Mouse (Mus musculus): ENCODE measurements around the gene Trpm1. TPM values are rescaled to one million over a fixed set of nuclear protein-coding genes. Genes with fewer than 3 reads are reported as not detected.
A peak's percentile ranks its signal among the peaks of the same experiment; 100 is the strongest.
"Not testable (repeated sequence)": the region's sequence is repeated elsewhere in the genome, so short reads cannot be mapped to it uniquely, and the experiment has no call there.

Trpm1 gene
- total RNA-seq (2021): under 1 TPM; 0.16 to 0.55 TPM
- long read RNA-seq, experiment 1: 0 reads
- long read RNA-seq, experiment 2: 0 reads

DNA sequence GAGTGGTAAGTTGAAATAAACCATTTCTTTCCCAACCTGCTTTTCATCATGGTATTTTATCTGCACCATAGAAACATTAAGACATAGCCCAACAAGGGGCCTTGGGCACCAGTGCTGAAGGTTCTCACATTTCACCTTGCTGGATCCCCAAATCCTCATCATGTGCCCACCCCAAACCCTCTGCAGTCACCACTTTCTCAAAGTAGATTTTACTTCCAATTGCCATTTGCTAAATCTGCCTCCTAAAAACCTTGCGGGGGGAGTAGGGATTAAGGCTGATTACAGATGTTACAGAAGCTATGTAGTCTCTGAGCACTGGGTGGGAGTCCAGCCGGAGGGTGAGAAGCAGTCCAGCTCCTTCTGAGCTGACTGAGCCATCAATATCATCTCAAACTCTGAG lies at the start of gene Trpm1:
Gene Trpm1 (plus strand): TSS at position 301 of the 400 bp plus-strand sequence.
- DNase-seq (ENCODE audit: low spot score): no peak

DNA sequence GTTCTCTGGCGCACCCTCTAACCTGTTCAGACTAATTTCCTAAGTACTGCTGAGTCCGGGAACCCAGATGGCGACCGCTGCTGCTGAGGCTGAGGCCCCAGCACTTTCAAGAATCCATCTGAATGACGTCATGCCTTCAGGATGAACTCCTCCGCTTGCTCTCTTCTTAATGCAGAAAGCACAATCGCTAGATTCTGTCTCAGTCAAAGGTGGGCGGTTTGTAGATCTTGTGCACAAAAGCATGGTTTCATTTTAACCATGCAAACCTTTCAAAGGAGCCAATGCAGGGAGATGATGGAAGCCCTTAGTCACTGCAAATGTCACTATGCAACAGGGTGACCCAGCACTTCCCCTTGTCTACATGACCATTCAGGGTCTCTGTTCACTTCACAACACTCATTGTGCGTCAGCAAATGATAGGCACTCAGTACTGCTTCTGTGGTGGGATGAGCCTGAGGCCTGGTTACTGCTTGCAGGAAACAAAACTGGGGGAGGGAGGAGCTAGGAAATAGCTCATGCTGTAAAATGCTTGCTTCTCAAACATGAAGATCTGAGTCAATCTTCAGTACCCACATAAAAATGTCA lies 31.4 kb upstream of the Trpm1 start:
- DNase-seq (ENCODE audit: low spot score): no peak

DNA sequence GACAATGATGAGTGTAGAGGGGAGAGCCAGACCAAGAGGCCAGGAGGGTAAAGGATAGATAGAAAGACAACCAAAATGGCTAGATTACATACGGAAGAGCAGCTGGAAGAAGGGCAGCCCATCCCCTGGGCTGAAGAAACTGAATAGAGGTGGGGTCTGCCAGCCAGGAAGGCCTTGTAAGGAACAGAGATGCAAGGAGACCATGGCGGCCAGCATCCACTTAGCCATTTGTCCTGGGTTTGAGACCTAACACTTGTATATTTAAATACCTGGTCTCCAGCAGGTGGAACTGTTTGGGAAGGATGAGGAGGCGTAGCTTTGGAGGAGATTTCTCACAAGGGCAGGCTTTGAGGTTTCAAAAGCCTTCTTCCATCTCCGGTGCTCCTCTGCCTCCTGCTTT lies 29.9 kb upstream of the Trpm1 start:
- DNase-seq (ENCODE audit: low spot score): no peak

DNA sequence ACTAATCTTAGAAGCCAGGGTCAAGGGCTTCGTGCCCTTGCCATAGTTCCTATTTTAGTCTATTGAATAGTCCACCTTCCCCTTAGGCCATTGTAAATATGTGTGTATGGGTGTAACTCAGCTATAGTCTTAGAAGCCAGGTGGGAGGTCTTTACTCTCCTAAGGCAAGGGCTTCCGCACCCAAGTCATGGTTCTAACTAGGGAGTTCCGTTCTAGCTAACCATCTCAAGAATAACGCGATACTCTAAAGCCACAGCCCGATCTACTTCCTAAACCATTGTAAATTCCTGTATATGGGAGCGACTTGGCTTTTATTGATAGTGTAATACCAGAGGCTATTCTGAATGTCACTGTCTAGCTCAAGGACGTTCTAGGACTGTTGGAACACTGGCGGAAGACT lies 27.6 kb upstream of the Trpm1 start:
- not testable (repeated sequence) for DNase-seq (ENCODE audit: low spot score)

DNA sequence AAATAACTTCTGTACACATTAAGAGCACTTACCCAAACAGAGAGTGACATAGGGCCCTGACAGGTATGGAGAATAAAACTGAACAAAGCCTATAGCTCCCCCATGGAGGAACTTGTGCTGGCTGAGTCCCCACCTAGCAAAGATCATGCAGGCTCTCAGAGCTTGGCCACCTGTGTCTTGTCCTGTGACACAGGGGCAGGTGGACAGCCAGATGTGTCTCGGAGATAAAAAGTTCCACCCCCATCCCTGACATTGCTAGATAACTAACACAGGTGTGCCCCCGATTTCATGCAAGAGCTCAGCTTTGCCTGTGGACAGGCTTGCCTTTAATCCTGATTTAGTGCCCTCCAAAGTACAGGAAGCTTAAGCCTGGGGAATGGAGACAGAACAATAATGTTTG lies 13.8 kb upstream of the Trpm1 start:
- DNase-seq (ENCODE audit: low spot score): no peak

DNA sequence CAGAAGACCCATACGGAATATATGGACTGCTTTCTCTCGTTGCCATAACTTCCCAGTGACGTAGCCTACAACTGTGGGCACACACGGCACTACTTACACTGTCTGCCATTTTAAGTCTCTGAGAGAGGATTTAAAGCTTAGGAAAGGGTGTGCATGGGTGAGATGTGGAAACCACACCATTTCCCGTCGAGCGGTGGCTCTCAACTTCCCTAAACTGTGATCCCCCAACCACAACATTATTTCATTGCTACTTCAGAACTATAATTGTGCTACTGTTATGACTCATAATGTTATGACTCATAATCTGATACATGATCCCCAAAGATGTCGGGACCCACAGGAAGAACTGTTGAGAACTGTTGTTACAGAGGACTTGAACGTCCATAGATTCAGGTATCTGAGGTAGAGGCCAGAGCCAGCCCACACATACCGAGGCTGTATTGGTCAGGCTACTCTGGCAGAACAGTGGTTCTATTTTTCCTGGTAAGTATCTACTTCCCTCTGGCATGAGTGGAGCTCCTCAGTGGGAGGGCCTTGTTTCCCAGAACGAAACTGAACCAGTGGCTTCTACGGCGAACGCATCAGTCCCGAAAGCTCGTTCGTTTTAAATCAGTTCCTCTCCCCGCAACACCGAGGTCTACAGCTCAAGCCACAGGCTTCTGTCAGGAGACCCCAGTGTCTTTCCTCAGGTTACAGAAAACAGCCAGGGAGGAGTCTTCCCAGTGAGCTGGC lies 12.2 kb upstream of the Trpm1 start:
- no peak for DNase-seq (ENCODE audit: low spot score)

DNA sequence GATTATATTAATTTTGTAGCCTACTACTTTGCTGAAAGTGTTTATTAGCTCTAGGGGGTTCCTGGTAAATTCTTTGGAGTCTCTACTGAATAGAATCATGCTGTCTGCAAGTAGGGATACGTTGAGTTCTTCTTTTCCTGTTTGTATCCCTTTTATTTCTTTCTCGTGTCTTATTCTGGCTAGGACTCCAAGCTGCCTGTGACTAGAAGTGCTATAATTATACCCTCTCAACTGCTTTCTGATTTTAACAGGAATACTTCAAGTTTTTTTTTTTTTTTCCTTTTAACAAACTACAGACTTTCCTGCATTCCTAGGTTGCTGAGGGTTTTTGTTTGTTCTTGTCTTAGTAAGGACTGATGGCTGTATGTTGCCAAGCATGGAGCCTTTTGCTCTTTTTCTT lies 4.3 kb upstream of the Trpm1 start:
- DNase-seq (ENCODE audit: low spot score): no peak

DNA sequence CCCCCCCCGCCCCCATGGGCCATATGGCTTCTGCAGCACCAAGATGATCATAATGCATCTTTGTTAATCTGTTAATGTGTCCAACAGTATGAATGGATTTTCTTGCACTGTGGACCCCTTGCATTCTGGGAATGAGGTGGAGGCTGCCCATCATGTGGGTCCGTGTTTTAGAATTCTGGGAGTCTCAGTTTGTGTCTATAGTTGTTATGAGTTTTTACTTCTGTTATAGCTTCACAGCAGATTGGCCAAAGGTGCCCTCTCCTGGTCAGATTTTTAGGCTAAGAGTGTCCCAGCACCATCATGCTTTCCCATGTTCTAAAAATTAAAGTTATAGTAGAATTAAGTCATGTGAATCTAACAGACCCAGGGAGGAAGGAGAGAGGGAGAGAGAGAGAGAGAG lies 3.9 kb upstream of the Trpm1 start:
- no peak for DNase-seq (ENCODE audit: low spot score)

DNA sequence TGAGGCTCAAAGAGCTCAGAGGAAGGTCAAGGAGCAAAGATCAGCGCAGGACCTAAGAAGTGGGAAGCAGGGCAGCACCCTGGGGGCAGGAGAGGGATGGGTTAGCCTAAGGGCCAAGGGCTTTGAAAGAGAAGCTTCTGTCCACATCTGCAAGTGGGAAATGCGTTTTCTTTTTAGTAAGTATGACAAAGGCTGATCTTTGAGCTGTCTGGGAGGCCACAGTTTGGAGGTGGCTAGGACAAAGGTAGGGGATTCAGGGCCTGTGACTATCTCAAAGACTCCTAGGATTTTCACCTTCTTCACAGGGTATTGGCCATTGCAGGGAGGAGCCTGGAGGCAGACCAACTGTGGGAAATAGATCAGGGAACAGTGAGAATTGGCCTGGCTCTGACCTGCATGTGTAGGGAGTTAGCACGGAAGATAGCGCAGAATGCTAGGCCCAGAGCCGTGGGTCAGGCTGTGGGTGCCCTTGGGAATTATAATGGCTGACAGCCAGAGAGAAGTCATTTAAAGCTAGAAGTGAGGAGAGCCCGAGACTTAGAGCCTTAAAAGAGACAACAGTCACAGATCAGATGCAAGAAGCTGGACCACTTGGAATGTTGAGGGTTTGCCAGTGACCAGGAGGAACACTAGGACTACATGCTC lies 3.1 kb upstream of the Trpm1 start:
- DNase-seq (ENCODE audit: low spot score): no peak

DNA sequence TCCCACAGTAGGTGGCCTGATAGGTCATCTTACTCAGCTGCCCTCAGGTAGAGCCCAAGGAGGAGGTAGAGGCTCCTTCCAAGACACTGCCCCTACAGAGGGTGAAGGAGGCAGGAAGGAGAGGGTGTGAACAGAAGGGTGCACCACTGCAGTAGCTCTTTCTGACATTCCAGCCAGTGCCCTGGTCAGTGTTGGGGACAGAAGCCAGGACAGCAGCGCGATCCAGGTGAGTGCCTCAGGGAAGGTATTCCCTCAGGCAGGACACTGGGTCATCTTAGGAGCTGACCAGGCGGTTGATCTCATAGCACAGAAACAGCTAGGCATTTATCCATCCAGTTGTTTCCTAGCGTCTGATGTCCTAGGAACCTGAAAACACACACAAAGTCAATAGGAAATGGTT lies 1.6 kb downstream of the Trpm1 start:
- DNase-seq (ENCODE audit: low spot score): no peak

DNA sequence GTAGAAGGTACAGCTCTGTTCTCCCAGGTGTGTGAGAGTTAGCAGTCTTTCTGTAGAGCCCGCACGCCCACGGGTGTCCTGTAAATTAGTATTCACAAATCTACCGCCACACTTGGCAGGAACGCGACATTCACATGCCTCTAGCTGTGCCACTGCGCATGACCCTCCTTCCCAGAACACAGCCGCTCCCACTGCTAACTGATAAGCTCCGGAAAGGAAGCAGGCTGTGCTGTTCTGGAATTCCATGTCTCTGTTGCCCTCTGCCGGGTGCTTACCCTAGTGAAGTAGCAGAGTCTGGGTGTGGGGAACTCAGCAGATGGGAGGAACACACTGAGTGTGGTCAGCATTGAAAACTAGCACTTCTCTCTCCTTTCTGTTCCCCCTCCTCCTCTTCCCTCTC lies 2.1 kb downstream of the Trpm1 start:
- peak; percentile 77 for DNase-seq (ENCODE audit: low spot score)

DNA sequence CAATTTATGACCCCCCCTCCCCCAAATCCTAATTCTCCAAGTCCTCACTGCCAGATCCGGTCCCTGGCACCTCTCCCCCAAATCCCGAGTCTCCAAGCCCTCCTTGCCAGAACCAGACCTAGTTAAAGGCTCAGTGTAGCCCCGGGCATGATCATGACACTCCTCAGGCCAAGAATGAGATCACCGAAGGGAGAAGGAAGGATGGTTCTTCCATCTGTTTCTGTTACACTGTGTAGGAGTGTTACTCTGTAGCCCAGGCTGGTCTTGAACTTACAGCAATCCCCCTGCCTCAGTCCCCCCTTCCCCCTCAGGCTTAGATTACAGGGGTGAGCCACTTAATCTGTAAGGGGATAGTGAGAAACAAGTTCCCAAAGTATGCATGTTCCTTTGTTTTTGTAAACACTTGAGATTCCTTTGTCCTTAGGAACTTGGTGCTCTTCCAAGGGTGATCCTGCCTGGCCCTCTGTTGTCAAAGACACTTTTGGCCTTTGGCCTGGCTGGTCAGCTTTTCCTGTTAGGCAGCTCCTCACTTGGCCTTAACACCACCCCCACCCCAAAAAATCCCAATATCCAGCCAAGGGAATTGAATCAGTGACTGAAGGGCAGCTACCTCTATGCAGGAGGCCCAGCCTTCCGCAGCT lies 2.8 kb downstream of the Trpm1 start:
- DNase-seq (ENCODE audit: low spot score): peak; percentile 52

DNA sequence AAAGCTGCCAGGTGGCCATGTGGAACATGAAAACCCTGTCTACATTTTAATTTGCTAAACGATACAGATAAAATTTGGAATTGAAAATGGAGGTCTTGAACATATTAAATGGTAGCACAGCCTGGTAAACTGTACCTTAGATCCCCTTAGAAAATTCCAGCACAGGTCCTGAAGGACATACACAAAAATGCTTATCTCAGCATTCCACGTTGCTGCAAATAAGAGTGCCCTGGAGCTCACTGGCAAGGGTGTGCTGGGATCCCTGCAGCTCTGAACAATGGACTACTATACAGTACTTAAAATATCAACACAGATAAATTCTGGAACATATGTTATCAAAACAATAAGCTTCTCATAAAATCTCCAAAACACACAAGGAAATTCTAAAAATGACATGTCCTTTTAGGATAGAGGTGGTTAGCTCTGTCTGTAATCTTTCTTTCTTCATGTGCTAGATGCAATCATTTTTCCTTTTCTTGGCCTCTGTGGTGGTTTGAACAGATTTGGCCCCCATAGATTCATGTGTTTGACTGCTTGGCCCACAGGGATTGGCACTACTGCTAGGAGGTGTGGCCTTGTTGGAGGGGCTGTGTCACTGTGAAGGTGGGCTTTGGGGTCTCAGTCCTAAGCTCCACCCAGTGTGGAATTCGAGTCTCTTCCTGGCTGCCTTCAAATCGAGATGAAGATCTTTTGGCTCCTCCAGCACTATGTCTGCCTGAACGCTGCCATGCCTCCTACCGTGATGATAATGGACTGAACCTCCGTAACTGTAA lies 3.5 kb downstream of the Trpm1 start:
- DNase-seq (ENCODE audit: low spot score): no peak

DNA sequence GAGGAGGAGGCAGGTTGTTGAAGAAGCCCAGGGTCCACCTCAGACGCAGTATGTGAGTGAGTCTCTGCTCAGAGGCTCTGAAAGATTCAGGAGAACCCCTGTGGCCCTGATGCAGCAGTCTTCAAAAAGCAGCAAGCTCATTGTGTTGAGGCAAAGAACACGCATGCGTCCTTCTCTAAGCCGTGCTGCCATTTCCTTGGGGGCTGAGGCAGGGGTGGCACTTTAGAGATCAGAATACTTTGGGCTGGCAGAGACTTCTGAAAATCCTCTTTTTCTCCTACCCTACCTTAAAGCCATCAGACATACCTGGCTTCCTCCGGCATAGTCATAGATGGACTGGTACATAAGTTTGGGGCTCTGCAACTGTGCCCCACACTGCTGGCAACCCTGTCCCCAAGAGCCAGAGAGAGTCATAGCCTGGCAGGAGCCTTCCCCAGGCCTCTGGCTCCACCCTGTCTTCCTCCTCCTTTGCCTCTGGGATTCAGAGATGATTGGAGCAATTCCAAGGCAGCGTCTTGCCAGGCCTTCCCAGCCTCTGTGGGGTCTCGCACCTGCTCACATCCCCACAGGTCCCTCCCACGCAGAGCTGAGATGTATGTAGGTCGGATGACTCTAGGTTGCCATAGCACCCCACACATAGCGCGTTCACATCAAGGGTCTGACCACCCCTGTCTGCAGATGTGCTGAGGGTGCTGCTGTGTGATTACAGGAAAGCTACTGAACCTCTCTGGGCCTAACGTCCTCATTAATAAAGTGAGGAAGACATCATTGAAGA lies 4.8 kb downstream of the Trpm1 start:
- DNase-seq (ENCODE audit: low spot score): no peak

DNA sequence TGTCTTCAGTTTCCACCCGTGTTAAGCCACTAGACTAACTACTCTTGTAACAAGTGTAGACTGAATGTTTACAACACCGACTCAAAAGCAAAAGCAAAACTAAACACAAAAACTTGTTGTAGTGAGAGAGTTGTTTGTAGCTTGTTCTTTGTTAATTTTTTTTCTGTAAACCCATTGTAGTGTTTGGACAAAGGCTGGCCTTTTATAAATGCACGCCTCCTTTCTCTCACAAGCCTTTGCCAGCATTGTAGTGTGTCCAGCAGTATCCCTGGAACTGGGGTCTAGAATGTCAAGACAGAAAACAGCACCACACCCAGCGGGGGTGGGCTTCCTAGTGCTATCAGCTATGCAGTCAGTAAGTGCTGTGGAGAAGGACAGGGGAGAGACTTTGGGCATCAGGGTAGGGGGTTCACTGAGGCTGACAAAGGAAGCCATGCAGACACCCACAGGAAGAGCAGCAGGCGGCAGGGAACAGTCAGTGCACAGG lies 5.5 kb downstream of the Trpm1 start:
- DNase-seq (ENCODE audit: low spot score): no peak

DNA sequence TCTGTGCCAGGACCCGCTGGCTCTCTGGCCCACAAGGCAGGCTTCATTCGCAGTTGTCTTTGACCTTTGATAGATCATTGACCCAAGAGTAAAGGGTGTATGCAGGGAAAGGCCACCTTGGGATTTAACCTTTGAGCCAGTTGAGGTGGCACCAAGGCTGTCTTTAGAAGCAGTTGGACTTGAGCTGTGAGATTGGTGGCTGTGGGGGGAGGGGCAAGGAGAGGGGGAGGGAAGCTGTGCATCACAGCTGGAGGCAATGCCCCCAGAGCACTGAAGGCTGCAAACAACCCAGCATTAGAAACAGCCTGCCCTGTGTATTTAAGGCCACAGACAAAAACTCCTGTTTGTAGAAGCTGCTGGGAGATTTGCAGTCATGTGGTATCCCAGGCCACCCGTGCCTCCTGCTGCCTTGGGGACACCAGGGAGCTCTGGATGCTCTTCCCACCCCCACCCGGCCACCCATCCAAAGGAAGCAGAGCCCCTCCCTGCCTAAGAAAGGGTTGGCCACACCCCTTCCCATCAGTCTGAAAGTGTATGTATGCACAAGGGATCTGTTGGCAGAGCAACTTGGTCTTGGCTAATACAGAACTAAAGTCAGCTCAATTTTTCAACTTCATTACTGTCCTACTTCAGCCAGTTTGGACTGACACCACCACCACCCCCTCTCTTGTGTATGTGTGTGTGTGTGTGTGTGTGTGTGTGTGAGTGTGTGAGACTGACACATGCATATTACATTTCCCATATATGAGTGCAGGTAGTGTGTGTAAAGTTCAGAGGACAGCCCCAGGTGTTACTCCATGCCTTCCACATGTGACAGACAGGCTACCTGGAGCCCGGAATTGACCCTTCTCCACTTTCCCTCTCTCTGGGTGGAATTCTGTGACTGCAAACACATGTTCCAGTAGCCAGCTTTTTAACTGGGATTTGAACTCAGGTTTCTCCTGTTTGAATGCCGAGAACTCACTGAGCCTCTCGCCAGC lies 6.3 kb downstream of the Trpm1 start:
- no peak for DNase-seq (ENCODE audit: low spot score)

DNA sequence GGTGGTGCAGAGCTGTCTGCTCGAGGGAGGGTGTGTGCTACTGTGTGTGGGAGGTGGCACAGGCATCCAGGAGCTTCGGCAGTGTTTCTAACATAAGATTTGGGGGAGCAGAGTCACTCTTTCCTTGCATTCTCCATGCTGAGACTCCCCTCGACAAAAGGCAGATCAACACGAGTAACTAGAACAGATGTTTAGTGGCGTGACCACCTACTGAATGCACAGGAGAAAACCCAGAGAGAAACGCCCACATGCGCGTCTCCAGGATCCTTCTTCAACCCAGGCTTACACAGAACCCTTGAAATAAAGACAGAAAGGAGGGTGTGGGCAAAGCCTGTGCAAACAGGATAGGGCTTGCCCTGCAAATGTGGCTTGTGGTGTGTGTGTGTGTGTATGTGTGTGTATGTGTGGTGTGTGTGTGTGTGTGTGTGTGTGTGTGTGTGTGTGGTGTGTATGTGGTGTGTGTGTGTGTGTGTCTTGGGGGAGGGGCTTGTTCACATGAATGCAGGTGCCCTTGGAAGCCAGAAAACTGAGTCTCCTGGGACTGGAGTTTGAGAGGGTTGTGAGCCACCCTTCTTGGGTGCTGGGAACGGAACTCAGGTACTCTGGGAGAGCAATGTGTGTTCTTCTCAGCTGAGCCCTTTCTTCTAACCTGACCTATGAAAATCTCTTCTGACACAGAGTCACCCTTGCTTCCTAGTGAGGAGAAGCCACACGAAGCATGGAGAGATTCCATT lies 7.3 kb downstream of the Trpm1 start:
- no peak for DNase-seq (ENCODE audit: low spot score)

DNA sequence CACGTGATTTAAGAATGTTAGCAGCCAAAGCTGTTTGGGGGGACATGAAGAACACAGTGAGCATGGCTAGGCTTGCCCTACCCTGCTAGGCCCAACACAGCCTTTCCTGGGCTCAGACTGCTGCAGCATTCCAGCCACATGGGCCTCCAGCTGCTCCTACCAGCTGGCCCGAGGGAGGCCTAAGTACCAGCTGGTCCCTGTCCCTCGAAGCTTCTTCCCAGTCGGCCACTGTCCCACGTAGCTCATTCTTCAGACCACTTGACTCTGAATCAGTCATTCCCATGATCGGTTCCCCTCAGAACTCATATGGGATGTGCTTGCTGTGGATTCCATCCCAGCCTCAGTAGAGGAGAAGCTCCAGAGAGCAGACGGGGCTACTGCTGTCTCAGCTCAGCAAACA lies 8.4 kb downstream of the Trpm1 start:
- no peak for DNase-seq (ENCODE audit: low spot score)

DNA sequence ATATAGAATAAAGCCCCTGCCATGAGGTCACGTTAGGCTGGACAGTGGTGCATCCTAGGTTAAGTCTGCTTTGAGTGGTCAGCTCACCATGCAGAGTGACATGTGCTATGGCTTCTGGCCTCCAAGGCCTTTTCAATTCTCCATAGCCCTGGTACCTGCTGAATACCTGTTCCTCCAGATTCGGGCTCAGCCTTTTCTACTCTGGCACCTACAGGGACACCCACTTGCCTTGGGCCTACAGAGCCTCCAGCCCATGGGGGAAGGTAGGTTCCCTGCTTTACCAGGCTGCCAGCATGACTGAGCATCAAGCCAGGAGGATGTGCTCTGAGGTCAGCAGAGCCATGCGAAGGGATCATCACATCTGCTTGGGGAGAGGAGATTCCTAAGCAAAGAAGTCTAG lies 9.5 kb downstream of the Trpm1 start:
- DNase-seq (ENCODE audit: low spot score): no peak

Data from gastrocnemius, adult 18-20 months (tissue).